In the genomic region with DNA sequence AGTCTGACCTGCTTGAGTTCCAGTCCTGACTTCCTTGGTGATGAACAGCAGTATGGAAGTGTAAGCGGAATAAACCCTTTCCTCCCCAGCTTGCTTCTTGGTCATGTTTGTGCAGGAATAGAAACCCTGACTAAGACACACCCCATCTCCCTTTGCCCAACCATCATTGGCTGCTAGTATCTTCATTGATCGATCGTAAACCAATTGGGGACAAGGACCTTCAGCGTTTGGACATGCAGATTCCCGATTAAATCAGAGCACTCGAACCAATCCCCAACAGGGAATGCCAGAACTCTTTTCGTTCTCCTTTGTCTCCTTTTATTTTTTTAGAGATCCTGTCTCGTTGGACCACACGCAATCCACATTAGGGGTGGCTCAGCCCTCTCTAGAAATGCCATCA, we compare ENCODE assay signal across 4 mouse cellular contexts. TPM values are rescaled to one million over a fixed set of nuclear protein-coding genes. Genes with fewer than 3 reads are reported as not detected.
A peak's percentile ranks its signal among the peaks of the same experiment; 100 is the strongest.
DNase-seq lines count a peak whose midpoint lies in the region; TF ChIP-seq lines count a peak whose summit lies in the region.
"Not testable (repeated sequence)": the region's sequence is repeated elsewhere in the genome, so short reads cannot be mapped to it uniquely, and the experiment has no call there.

No protein-coding gene starts in this region.

- not testable (repeated sequence) for H3K36me3 ChIP-seq in ES-E14 (ENCODE audit: control insufficient read depth, insufficient read depth, low read length, poor library complexity, severe bottlenecking)

- not testable (repeated sequence) for H3K9me3 ChIP-seq in ES-E14 (ENCODE audit: control insufficient read depth, insufficient read depth, low read depth, low read length)

- H3K27ac ChIP-seq in ES-E14 (ENCODE audit: insufficient read depth, low read depth, low read length, poor library complexity, severe bottlenecking): not testable (repeated sequence)

- in situ Hi-C loops in ES-E14 (cut with MboI; ENCODE audit: low sequenced_read_pairs in 2 of 2, unreplicated experiment in 2 of 2): not testable (repeated sequence)

- DNase-seq in ES-CJ7 (ENCODE audit: low read depth, low spot score): peak; percentile 78
- DNase-seq in ES-E14 (ENCODE audit: low read depth, low spot score): peak; percentile 35
- peak; percentile 80 for DNase-seq in R1 (ENCODE audit: low read depth, low spot score)
- peak; percentile 75 for DNase-seq in ZHBTc4 (ENCODE audit: low read depth, low spot score)

- H3K4me1 ChIP-seq in ES-E14 (ENCODE audit: control insufficient read depth in 2 of 2, insufficient read depth in 2 of 2, low read length in 2 of 2, poor library complexity in 1 of 2): not testable (repeated sequence)

- H3K4me3 ChIP-seq in ES-E14 (ENCODE audit: insufficient read depth in 1 of 2, low read depth in 1 of 2, low read length in 2 of 2, poor library complexity in 1 of 2, severe bottlenecking in 1 of 2): 0 out of 4 replicates have a peak overlapping the region, but pooled peaks of 1 of the 2 experiments have one; percentile 21

- H3K9ac ChIP-seq in ES-E14 (ENCODE audit: insufficient read depth, low read depth, low read length, poor library complexity, severe bottlenecking): not testable (repeated sequence)

TF ChIP-seq in ES-E14, 5 proteins besides CTCF, POLR2A, EP300 and RAD21:
- TF ChIP-seq ZNF384 (IDR thresholded peaks at IDR 0.05; ENCODE audit: low read depth, low read length): 0 out of 2 replicates have a peak, but pooled peaks have one; percentile 9

RNA-seq across cellular contexts. Expression of a gene that starts 17.6 kb away (rescaled TPM):
- 2.4 and 4.0 TPM in 2 replicates for total RNA-seq in ES-E14 (2012; rRNA removed)

RNA-seq across cellular contexts. Expression of a gene that starts 43.8 kb away (rescaled TPM):
- 6.4 and 9.8 TPM in 2 replicates for total RNA-seq in ES-E14 (2012; rRNA removed)
